Mouse (Mus musculus) heart, adult 2 months (tissue): ENCODE results near the gene Pcmt1.

Experiments
- CTCF ChIP-seq: fragments of 200-600 bp; IDR thresholded peaks from 2 replicates; pipeline ENCODE4 v1.8.1; 2022; ENCODE audit warnings: antibody characterized with exemption, mild to moderate bottlenecking, moderate library complexity
- EP300 ChIP-seq: fragments of 200-500 bp; IDR thresholded peaks from 2 replicates; pipeline ENCODE4 v1.6.1; 2011; ENCODE audit warnings: low read depth, low read length, control low read depth; ENCODE audit not compliant: insufficient read depth
- POLR2A ChIP-seq: fragments of 200-500 bp; IDR thresholded peaks from 2 replicates; pipeline ENCODE4 v1.6.1; 2011; ENCODE audit warnings: mild to moderate bottlenecking, low read depth, low read length, control low read depth; ENCODE audit not compliant: insufficient read depth

GRCm38 (mm10) chr10:7664889-7665288, 16.0 kb downstream of the Pcmt1 start:
- TF ChIP-seq CTCF (no peak), POLR2A (no peak), EP300 (no peak)
